Mouse (Mus musculus): ENCODE measurements around the gene Fam222a.

Fam222a gene

GRCm38 (mm10) chr5:114567565-114568197, at the start of gene Fam222a:
Gene Fam222a (plus strand): TSS chr5:114568016.
- no peak for DNase-seq (ENCODE audit: low read depth, low spot score)

DNA sequence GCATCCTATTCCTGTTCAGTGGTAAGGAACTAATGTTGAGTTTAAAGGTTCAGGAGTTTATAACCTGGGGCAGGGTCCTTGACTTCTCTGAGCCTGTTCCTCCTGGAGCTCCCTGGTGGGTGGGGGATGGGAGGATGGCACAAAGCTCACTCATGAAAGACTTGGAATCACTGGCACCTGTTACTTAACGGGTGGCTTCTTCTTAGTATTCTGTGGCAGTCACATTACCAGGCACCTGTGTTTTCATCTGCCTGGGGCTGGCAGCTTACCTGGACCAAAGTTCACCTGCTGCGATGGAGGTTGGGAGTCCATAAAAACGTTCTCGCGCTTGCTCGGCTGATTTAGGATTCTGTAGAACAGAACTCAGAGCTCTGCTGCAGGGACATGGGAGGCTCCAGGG, 39.5 kb upstream of the Fam222a start:
- no peak for DNase-seq (ENCODE audit: low read depth, low spot score)

- no peak for DNase-seq (ENCODE audit: low read depth, low spot score)
Observed at GRCm38 (mm10) chr5:114530337-114530736, 37.5 kb upstream of the Fam222a start.

- DNase-seq (ENCODE audit: low read depth, low spot score), result no peak
Observed at GRCm38 (mm10) chr5:114532055-114532454, 35.8 kb upstream of the Fam222a start.

DNA sequence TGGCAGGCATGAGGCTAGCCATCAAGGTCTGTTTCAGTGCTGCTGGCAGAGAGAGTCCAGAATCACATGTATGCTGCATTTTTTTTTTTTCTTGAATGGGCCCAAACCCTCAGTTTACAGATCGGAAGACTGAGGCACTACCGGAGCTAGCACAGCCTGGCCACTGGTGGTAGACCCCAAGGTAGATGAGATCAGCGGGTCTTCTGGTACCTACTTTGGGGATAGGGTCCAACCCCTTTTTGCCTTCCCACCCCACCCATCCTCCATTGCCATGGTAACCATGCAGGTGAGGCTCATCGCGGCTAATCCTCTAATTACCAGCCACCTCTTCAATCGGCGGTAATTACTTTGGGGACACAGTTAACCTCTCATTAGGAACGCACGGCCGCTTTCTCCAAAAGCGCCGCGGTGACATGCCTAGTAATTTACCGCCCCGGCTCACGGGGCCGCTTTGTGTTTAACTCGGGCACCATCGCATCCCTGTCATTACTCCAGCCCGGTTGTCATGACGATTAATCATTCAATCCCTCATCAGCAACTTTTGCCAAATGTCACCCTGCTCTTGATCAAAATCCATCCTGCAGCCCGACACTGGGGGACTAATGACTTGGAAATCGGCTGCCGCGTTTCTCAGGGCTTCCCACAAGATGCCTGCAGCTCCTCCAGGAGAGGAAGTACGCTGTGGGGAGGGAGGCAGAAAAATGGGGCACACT, 30.4 kb upstream of the Fam222a start:
- DNase-seq (ENCODE audit: low read depth, low spot score), result no peak

- no peak for DNase-seq (ENCODE audit: low read depth, low spot score)
Observed at GRCm38 (mm10) chr5:114538021-114538405, 29.8 kb upstream of the Fam222a start.

DNA sequence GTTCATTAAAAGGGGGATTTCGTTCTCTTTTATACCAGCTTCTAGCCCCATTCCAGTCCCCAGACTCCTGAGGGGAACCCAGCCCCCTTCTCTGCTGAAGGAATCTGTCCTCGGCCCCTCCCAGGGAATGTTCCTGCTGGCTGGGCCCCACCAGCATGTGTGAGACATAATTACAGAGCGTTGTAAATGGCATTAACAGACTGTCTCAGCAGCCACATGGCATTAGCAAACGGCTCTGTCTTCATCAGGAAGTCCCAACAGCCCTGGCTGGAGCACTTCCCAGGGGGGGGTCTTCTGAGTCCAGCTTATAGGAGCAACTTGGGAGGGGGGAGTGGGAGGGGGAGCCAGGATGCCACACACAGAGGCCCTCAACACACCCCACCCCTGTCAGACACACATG, 29.1 kb upstream of the Fam222a start:
- no peak for DNase-seq (ENCODE audit: low read depth, low spot score)

- no peak for DNase-seq (ENCODE audit: low read depth, low spot score)
Observed at GRCm38 (mm10) chr5:114539766-114540165, 28.1 kb upstream of the Fam222a start.

- peak; percentile 54 for DNase-seq (ENCODE audit: low read depth, low spot score)
Observed at GRCm38 (mm10) chr5:114541656-114542445, 26.0 kb upstream of the Fam222a start.

GRCm38 (mm10) chr5:114543656-114544055, 24.2 kb upstream of the Fam222a start:
- no peak for DNase-seq (ENCODE audit: low read depth, low spot score)

GRCm38 (mm10) chr5:114544205-114544604, 23.6 kb upstream of the Fam222a start:
- DNase-seq (ENCODE audit: low read depth, low spot score), result no peak

DNA sequence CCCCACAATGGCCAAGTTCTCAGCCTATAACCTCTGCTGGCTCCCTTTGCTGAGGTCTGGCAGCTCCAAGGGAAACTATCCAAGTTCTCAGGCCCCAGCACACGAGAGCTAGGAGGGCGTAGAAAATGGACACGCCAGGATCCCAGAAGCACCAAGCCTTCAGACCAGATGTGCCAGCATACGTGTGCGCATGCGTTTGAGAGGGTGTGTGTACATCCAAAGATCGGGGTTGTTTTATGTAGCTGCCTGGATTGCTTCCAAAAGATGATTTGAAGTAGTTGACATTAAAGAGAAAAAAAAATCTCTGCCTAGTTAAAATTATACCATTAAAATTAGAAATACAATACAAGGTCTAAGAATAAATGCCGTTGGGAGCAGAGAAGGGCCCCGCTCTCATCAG, 22.7 kb upstream of the Fam222a start:
- DNase-seq (ENCODE audit: low read depth, low spot score), result no peak

GRCm38 (mm10) chr5:114548976-114549375, 18.8 kb upstream of the Fam222a start:
- no peak for DNase-seq (ENCODE audit: low read depth, low spot score)

GRCm38 (mm10) chr5:114549770-114550169, 18.0 kb upstream of the Fam222a start:
- no peak for DNase-seq (ENCODE audit: low read depth, low spot score)

- DNase-seq (ENCODE audit: low read depth, low spot score), result no peak
Observed at GRCm38 (mm10) chr5:114550431-114550830, 17.4 kb upstream of the Fam222a start.

DNA sequence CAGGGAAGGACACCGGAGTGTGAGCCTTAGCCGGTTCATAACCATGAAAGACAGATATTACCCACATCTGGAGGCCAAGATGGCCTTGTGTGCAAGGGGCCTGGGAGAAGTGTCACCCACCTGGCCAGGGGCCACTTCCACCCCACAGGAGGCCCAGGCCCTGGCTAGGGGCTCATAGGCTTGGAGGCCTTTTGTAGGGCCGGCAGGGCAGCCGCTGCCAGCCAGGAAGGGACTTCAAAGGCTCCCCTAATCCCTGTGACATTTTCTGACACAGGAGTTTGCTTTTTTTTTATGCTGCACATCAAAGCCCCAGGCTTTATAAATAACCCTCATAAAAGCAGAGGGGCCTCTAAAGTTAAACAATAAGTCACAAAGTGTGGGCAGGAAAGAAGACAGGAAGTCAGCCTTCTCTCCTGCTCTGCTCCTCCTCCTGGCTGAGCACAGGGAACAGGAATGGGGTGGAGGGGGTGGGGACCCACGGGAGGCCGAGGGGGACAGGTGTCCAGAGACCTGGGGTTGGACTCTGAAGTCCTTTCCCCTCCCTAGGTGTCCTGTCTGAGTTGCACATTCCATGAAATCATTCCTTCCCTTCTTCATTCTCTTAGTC, 16.8 kb upstream of the Fam222a start:
- DNase-seq (ENCODE audit: low read depth, low spot score), result no peak

DNA sequence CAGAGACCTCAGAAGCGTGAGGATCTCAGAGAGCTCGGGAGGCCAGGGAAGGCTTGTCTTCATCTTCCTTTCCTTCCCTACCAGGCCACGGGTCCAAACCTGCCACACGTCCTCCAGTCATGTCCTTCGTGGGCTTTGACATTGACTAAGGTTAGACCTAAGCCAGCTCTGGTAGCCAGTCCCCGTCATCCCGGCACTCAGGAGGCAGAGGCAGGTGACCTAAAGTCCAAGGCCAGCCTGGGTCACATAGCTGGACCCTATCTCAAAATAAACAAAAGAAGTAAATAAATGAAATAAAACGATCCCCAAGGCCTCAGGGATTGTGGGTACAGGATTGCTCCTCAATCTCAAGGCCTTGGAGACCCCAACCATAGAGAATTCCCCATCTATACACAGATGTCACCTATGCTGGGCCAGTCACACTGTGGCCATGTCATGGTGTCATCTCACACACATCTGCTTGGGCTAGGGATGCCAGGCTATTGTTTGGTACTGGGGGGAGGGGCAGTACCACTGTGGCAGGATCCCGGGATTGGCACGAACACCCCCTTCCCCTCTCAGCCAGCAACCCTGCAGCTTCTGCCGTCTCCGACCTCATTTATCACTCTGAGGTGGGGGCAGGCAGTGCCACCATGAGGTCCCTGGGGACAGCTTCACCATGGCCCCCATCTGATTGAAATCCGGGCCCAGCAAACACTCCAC, 15.2 kb upstream of the Fam222a start:
- DNase-seq (ENCODE audit: low read depth, low spot score), result no peak

DNA sequence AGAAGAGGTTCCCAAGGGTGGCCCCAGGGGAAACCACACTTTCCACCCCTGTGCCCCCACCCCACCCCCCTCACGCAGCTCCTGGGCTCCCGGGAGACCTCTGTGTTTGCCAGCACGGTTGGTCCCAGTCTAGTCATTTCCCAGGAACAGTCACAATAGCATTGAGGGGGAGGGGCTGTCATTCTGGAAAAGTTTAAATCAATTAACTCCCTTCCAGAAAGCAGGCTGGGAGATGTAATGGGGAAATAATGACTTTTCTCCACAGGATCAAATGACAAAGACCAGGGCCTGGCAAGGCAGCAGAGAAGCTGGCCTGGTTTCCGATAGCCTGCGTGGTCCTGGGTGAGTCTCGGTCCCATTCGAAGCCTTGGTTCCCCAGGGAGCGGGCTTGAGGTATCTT, 14.1 kb upstream of the Fam222a start:
- DNase-seq (ENCODE audit: low read depth, low spot score), result no peak

GRCm38 (mm10) chr5:114555424-114555823, 12.4 kb upstream of the Fam222a start:
- no peak for DNase-seq (ENCODE audit: low read depth, low spot score)

GRCm38 (mm10) chr5:114556109-114556508, 11.7 kb upstream of the Fam222a start:
- no peak for DNase-seq (ENCODE audit: low read depth, low spot score)
